13 mouse cellular contexts compared by ENCODE assay signal in genomic region chr1:43225531-43226151, GRCm38 (mm10). TPM values are rescaled to one million over a fixed set of nuclear protein-coding genes. Genes with fewer than 3 reads are reported as not detected.
DNase-seq lines count a peak whose midpoint lies in the region; ATAC-seq and TF ChIP-seq lines count a peak whose summit lies in the region.
"Had no signal": no experiment of that assay in that cellular context is flagged by ENCODE, and none has a peak within 500 bp of the region (broad histone marks: within the 10 kb centered on the region; RNA-seq: fewer than 3 reads in every experiment).

No protein-coding gene starts in this region.

- H3K4me1 ChIP-seq in heart, embryonic 14.5 days (ENCODE audit: control insufficient read depth in 2 of 2, insufficient read depth in 2 of 2, low read length in 2 of 2) = peaks cover 5 to 14% of the 10 kb centered on the region in 2 experiments
- peaks cover 1% of the 10 kb centered on the region for H3K4me1 ChIP-seq in heart, adult 2 months (ENCODE audit: control insufficient read depth, insufficient read depth, low read length)
- H3K4me1 ChIP-seq in limb, embryonic 10.5 days = peaks cover 17% of the 10 kb centered on the region
- no peaks in the 10 kb centered on the region for H3K4me1 ChIP-seq in hindbrain, embryonic 13.5 days (replicated peaks)
- H3K4me1 ChIP-seq in hindbrain, embryonic 14.5 days (replicated peaks; ENCODE audit: control insufficient read depth, insufficient read depth, low read length) = no peaks in the 10 kb centered on the region
- H3K4me1 ChIP-seq in forebrain, embryonic 14.5 days (ENCODE audit: control insufficient read depth, insufficient read depth, low read length) = no peaks in the 10 kb centered on the region
- H3K4me1 ChIP-seq: forebrain, embryonic 10.5 days had no signal

- H3K27ac ChIP-seq in heart, embryonic 14.5 days (replicated peaks in 1 of 2; ENCODE audit: control insufficient read depth in 1 of 2, insufficient read depth in 1 of 2, low read depth in 2 of 2, low read length in 2 of 2) = peak overlapping the region; percentile 31 to 45; a peak in 2 of 4 replicates
- no peak overlapping the region for H3K27ac ChIP-seq in heart, adult 2 months
- peak overlapping the region; percentile 20; the same call in 1 of the 2 replicates for H3K27ac ChIP-seq in limb, embryonic 10.5 days
- no peak overlapping the region for H3K27ac ChIP-seq in hindbrain, embryonic 13.5 days
- H3K27ac ChIP-seq in hindbrain, embryonic 14.5 days = no peak overlapping the region
- no peak overlapping the region for H3K27ac ChIP-seq in forebrain, embryonic 14.5 days (ENCODE audit: low read depth, low read length)
- H3K27ac ChIP-seq: forebrain, embryonic 10.5 days; hindbrain, postnatal 0 days; liver, embryonic 14.5 days had no signal

- TF ChIP-seq EP300 in heart, adult 2 months (IDR thresholded peaks at IDR 0.05; ENCODE audit: insufficient read depth, low read depth, low read length) = no peak

- ATAC-seq in heart, embryonic 14.5 days (ENCODE audit: insufficient number of reproducible peaks, insufficient read depth, low FRiP score, low read depth) = no peak
- ATAC-seq in hindbrain, embryonic 13.5 days (ENCODE audit: low FRiP score) = no peak
- no peak for ATAC-seq in hindbrain, embryonic 14.5 days (ENCODE audit: low FRiP score)
- ATAC-seq in forebrain, embryonic 14.5 days = no peak
- ATAC-seq: hindbrain, postnatal 0 days had no signal

- H3K36me3 ChIP-seq in heart, embryonic 14.5 days (ENCODE audit: control insufficient read depth, insufficient read depth, low read length) = no peaks in the 10 kb centered on the region
- no peaks in the 10 kb centered on the region for H3K36me3 ChIP-seq in heart, adult 2 months (ENCODE audit: control insufficient read depth, insufficient read depth, low read length)
- H3K36me3 ChIP-seq in limb, embryonic 10.5 days = no peaks in the 10 kb centered on the region
- H3K36me3 ChIP-seq in hindbrain, embryonic 13.5 days = no peaks in the 10 kb centered on the region
- no peaks in the 10 kb centered on the region for H3K36me3 ChIP-seq in hindbrain, embryonic 14.5 days (replicated peaks; ENCODE audit: control insufficient read depth, insufficient read depth)
- H3K36me3 ChIP-seq in forebrain, embryonic 14.5 days (ENCODE audit: control insufficient read depth, insufficient read depth, low read length) = no peaks in the 10 kb centered on the region
- H3K36me3 ChIP-seq: forebrain, embryonic 10.5 days had no signal

- H3K9me3 ChIP-seq in heart, embryonic 14.5 days (ENCODE audit: control insufficient read depth, low read length) = no peaks in the 10 kb centered on the region
- H3K9me3 ChIP-seq in limb, embryonic 10.5 days (replicated peaks) = no peaks in the 10 kb centered on the region
- H3K9me3 ChIP-seq in hindbrain, embryonic 13.5 days = no peaks in the 10 kb centered on the region
- H3K9me3 ChIP-seq in hindbrain, embryonic 14.5 days (ENCODE audit: control insufficient read depth, low read length) = 0 out of 2 replicates have a peak, but pooled peaks cover 3% of the 10 kb centered on the region
- H3K9me3 ChIP-seq in forebrain, embryonic 14.5 days (replicated peaks; ENCODE audit: control insufficient read depth, low read length) = no peaks in the 10 kb centered on the region
- H3K9me3 ChIP-seq: forebrain, embryonic 10.5 days had no signal

- H3K4me3 ChIP-seq in heart, embryonic 14.5 days (ENCODE audit: control insufficient read depth in 1 of 2, insufficient read depth in 1 of 2, low read depth in 1 of 2, low read length in 2 of 2) = no peak overlapping the region
- no peak overlapping the region for H3K4me3 ChIP-seq in heart, adult 2 months
- no peak overlapping the region for H3K4me3 ChIP-seq in limb, embryonic 10.5 days
- H3K4me3 ChIP-seq in hindbrain, embryonic 13.5 days = no peak overlapping the region
- H3K4me3 ChIP-seq in hindbrain, embryonic 14.5 days (replicated peaks; ENCODE audit: low read length) = no peak overlapping the region
- H3K4me3 ChIP-seq in forebrain, embryonic 14.5 days (ENCODE audit: low read depth, low read length) = no peak overlapping the region
- H3K4me3 ChIP-seq: forebrain, embryonic 10.5 days had no signal

- H3K4me2 ChIP-seq in heart, embryonic 14.5 days (ENCODE audit: low read length) = no peak overlapping the region
- H3K4me2 ChIP-seq in hindbrain, embryonic 13.5 days = no peak overlapping the region
- no peak overlapping the region for H3K4me2 ChIP-seq in hindbrain, embryonic 14.5 days (replicated peaks)
- no peak overlapping the region for H3K4me2 ChIP-seq in forebrain, embryonic 14.5 days (ENCODE audit: low read length)

- intact Hi-C loops in heart, adult 2 months (cut with DNase I) = no loop called here

- no peak for DNase-seq in heart, adult 2 months
- DNase-seq in 3134 (ENCODE audit: extremely low read depth, insufficient read length, low spot score) (peak; percentile 17), NIH3T3 (ENCODE audit: low read depth) (peak; percentile 18)
- DNase-seq in limb, embryonic 10.5 days (ENCODE audit: low spot score) = no peak
- DNase-seq in hindbrain, embryonic 14.5 days (ENCODE audit: low spot score) = no peak
- no peak for DNase-seq in forebrain, embryonic 14.5 days (ENCODE audit: low spot score)
- DNase-seq: cerebellum, postnatal 36 days; thymus, postnatal 36 days had no signal

- no peaks in the 10 kb centered on the region for H3K27me3 ChIP-seq in heart, embryonic 14.5 days (ENCODE audit: control insufficient read depth, insufficient read depth, low read length)
- H3K27me3 ChIP-seq in heart, adult 2 months (ENCODE audit: control insufficient read depth, insufficient read depth, low read length) = no peaks in the 10 kb centered on the region
- no peaks in the 10 kb centered on the region for H3K27me3 ChIP-seq in limb, embryonic 10.5 days (ENCODE audit: low read depth, poor library complexity, severe bottlenecking)
- H3K27me3 ChIP-seq in hindbrain, embryonic 13.5 days = no peaks in the 10 kb centered on the region
- H3K27me3 ChIP-seq in hindbrain, embryonic 14.5 days (ENCODE audit: control insufficient read depth, insufficient read depth, low read length) = no peaks in the 10 kb centered on the region
- H3K27me3 ChIP-seq in forebrain, embryonic 14.5 days (replicated peaks; ENCODE audit: control insufficient read depth, insufficient read depth, low read length) = no peaks in the 10 kb centered on the region

- TF ChIP-seq CTCF in heart, adult 2 months (IDR thresholded peaks at IDR 0.05) = no peak

- H3K79me2 ChIP-seq in heart, adult 2 months (replicated peaks; ENCODE audit: control insufficient read depth, insufficient read depth, low read length) = no peaks in the 10 kb centered on the region

- 52% methylated on average over 8 of the region's 8 CpGs for WGBS in heart, embryonic 14.5 days
- WGBS in heart, adult 2 months = 55% methylated on average over 8 of the region's 8 CpGs
- WGBS in limb, embryonic 10.5 days = 82% methylated on average over 8 of the region's 8 CpGs
- 71% methylated on average over 8 of the region's 8 CpGs for WGBS in hindbrain, embryonic 13.5 days
- 75% methylated on average over 8 of the region's 8 CpGs for WGBS in hindbrain, embryonic 14.5 days
- 89% methylated on average over 8 of the region's 8 CpGs for WGBS in forebrain, embryonic 14.5 days

- no peak overlapping the region for H3K9ac ChIP-seq in heart, embryonic 14.5 days (ENCODE audit: low read length)
- no peak overlapping the region for H3K9ac ChIP-seq in heart, adult 2 months (ENCODE audit: low read depth, low read length)
- no peak overlapping the region for H3K9ac ChIP-seq in hindbrain, embryonic 13.5 days
- H3K9ac ChIP-seq in hindbrain, embryonic 14.5 days = no peak overlapping the region
- no peak overlapping the region for H3K9ac ChIP-seq in forebrain, embryonic 14.5 days (ENCODE audit: low read length)
- H3K9ac ChIP-seq: liver, embryonic 14.5 days had no signal

- TF ChIP-seq POLR2A in heart, adult 2 months (IDR thresholded peaks at IDR 0.05; ENCODE audit: insufficient read depth, low read depth, low read length) = no peak

RNA-seq across cellular contexts. Expression of gene Fhl2, which starts 28.9 kb away (rescaled TPM):
- polyA plus RNA-seq in heart, embryonic 14.5 days (2014; fragmentation: Nextera tagmentation; extraction: Ambion mirVana) = 358 and 365 TPM in 2 replicates
- 1,000 to 10,000 TPM; 1,721 to 1,764 TPM for total RNA-seq in heart, adult 2 months (2021)
- 1,853 and 3,161 TPM in 2 replicates for polyA plus RNA-seq in heart, adult 2 months (2012; rRNA removed)
- polyA plus RNA-seq in limb, embryonic 10.5 days (2016; fragmentation: Nextera tagmentation; extraction: Ambion mirVana) = 4.8 and 9.1 TPM in 2 replicates
- 19.8 and 21.2 TPM in 2 replicates for polyA plus RNA-seq in hindbrain, embryonic 13.5 days (2015; fragmentation: Nextera tagmentation; extraction: Ambion mirVana)
- polyA plus RNA-seq in hindbrain, embryonic 14.5 days (2014; fragmentation: Nextera tagmentation; extraction: Ambion mirVana) = 31.2 and 31.4 TPM in 2 replicates
- 11.9 and 16.3 TPM in 2 replicates for polyA plus RNA-seq in forebrain, embryonic 14.5 days (2014; fragmentation: Nextera tagmentation; extraction: Ambion mirVana)

Comparison
In these comparisons a context has a peak if more than half of its experiments do, and no peak if none do; other contexts are left out.
1. H3K27ac ChIP-seq: peak in heart, embryonic 14.5 days (2 of 2) and limb, embryonic 10.5 days (single experiment); none in heart, adult 2 months (single experiment), hindbrain, embryonic 13.5 days (single experiment), hindbrain, embryonic 14.5 days (single experiment) and forebrain, embryonic 14.5 days (single experiment).
2. DNase-seq: peak in 3134 (single experiment) and NIH3T3 (single experiment); none in heart, adult 2 months (0 of 2), limb, embryonic 10.5 days (single experiment), hindbrain, embryonic 14.5 days (single experiment) and forebrain, embryonic 14.5 days (single experiment).
3. RNA of gene Fhl2, which starts 28.9 kb away (polyA plus RNA-seq): 1,853 to 3,161 TPM in heart, adult 2 months and 358 to 365 TPM in heart, embryonic 14.5 days; 31.2 to 31.4 TPM in hindbrain, embryonic 14.5 days, 19.8 to 21.2 TPM in hindbrain, embryonic 13.5 days, 11.9 to 16.3 TPM in forebrain, embryonic 14.5 days and 4.8 to 9.1 TPM in limb, embryonic 10.5 days; every median in the first group is over 10 times any median in the second.